Mouse (Mus musculus): ENCODE results near the gene Prap1.

The Prap1 gene

GRCm38 (mm10) chr7:140092924-140093528, at the start of gene Prap1:
Gene Prap1, plus strand, starts transcription at chr7:140093395.
- no peak for DNase-seq (ENCODE audit: low spot score)

- DNase-seq (ENCODE audit: low spot score): no peak
Observed at GRCm38 (mm10) chr7:140045546-140045945, 47.6 kb upstream of the Prap1 start.

DNA sequence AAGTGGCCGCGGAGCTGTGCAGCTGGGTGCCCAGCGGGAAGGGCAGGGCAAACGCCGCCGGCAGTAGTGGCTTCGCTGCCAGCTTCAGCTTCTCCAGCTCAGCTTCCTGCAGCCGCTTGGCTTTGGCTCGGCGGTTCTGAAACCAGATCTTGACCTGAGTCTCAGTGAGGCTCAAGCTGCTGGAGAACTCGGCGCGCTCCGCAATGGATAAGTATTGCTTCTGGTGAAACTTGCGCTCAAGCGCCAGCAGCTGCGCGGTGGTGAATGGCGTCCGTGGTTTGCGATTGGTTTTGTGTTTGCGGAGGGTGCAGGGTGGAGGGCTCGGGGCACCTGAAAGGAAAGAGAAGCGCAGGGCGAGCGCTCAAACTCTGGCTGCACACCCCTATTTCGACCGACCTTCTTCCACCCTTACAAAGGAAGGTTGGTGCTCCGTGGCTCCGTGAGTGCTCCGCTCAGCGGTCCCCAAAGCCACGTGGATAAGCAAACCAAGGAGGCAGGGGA, 45.3 kb upstream of the Prap1 start:
- DNase-seq (ENCODE audit: low spot score): no peak

DNA sequence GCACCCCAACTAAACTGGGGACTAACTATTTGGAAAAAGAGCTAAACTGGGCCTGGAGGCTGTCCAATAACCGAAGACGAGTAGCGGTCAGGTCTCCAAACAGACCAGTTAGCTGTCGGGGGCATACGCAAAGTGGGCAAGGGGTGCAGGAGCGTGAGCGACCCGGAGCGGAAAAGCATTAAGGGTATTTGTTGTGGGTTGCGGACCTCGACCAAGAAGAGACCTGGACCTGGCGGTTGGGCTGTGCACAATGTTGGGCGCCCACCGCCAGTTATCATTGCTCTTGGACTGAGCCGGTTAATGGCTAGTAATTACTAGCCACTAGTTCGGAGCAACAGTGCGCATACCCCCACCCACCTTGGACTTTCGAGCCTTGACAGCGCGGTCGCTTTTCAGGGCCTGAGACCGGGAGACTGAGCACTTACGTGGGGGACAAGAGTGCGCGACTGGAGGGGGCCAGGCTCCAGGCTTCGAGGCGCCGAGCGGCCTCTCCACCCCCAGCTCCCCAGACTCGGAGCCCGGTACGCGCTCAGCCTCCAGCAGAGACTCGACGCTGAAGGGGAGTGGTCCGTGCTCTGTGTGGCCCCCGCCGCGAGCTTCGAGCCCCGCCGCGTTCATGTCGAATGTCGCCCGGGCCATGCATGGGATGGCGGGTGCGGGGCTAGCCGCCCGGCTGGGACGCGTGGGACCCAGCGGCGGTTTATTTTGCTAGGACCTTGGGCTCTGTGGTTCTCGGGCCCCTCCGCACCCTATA, 44.7 kb upstream of the Prap1 start, which contains the start of gene Msx3:
Msx3 (minus strand) TSS at position 729 of the 754 bp plus-strand sequence.
- no peak for DNase-seq (ENCODE audit: low spot score)

GRCm38 (mm10) chr7:140049115-140049689, 44.0 kb upstream of the Prap1 start:
- no peak for DNase-seq (ENCODE audit: low spot score)

DNA sequence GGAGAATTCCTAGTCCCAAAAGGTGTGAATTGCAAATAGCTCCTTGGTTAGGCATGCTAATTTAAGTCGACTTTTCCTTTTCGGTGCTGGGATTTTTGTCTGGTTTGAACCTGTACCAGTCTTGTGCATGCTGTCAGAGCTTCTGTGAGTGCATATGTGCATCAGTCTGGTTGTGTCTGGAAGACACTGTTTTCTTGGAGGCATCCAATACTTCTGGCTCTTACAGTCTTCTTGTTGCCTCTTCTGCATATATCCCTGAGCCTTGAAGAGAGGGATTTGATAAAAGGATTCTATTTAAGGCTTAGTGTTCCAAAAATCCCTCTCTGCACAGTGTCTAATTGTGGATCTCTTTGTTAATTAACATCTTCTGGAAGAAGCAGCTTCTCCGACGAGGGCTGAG, 39.1 kb upstream of the Prap1 start:
- no peak for DNase-seq (ENCODE audit: low spot score)

- no peak for DNase-seq (ENCODE audit: low spot score)
Observed at GRCm38 (mm10) chr7:140057413-140058407, 35.5 kb upstream of the Prap1 start.

DNA sequence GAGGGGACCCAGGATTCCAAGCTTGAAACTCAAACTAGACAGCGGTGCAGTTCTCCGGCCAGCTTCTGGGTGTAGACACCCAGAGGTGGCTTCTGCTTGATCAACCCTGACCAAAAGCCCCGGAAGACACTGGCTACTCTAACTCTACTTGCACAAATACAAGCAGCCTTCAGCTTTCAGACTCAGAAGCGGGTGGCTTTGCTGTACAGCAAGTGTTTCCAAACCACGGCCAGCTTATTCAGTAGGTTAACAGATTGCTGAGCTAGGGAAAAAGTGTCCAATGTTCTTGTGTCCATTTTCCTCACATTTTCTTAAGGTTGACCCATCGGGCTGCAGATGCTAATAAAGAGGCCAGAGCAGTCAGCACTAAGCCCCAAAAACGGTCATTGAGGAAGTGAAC, 34.7 kb upstream of the Prap1 start:
- DNase-seq (ENCODE audit: low spot score): no peak

GRCm38 (mm10) chr7:140059601-140060000, 33.6 kb upstream of the Prap1 start:
- no peak for DNase-seq (ENCODE audit: low spot score)

DNA sequence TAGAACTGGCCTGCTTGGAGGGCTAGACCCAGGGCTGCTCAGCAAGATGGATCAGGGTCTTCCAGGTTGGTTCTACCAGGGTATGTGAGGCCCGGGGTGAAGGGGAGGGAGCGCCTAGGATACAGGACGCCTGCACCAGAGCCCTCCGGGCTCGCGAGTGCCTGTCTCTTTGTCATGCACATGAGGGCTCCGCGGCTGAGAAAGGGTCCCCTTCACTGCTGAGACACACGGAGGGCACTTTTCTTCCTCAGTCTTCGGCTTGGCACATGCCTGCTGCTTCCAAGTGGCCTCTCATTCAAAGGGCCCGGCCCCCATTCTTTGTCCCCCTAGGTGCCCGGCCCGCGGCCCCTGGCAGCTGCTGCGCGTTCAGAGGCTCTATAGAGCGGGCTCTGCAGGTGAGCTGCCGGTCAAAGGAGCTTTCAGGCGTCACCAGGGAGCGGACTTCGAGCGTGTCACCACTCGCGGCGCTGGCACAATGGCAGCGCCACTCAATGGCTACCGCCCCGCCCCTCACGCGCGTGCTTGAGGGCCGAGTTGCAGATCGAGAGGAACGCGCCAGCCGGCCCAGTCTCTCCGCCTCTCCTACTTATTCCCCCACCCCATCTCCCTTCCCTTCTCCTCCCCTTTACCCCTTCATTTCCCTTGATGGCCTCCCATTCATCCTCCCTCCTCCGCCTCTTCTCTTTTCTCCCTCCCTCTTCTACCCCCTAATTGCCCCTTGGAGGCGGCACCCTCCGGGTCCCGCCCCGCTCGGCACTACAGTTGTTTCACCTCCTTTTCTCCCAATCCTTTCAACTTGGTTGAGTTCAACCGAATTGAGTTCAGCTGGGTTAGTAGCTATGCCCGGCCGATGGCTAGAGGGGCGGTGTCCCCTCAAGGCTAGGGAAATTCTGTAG, 32.0 kb upstream of the Prap1 start:
- DNase-seq (ENCODE audit: low spot score): no peak

- DNase-seq (ENCODE audit: low spot score): no peak
Observed at GRCm38 (mm10) chr7:140061832-140062130, 31.4 kb upstream of the Prap1 start.

DNA sequence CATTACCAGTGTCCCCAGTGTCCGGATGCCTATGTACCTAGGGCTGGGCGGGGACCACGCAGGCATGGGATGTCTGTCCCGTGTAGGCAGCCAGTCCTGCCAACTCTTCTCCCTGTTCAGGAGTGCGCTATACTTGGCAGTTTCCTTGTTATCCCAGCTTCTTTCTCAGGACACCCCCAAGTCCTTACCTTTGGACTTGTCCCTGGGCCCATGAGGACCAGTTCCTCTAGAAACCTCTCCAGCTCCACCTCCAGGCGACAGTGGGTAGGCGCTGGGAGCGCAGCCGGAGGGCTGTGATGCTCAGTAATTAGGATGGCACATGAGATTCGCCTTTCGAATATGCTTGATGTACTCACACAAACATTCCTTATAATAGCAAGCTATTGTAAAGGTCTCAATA, 30.9 kb upstream of the Prap1 start:
- no peak for DNase-seq (ENCODE audit: low spot score)

DNA sequence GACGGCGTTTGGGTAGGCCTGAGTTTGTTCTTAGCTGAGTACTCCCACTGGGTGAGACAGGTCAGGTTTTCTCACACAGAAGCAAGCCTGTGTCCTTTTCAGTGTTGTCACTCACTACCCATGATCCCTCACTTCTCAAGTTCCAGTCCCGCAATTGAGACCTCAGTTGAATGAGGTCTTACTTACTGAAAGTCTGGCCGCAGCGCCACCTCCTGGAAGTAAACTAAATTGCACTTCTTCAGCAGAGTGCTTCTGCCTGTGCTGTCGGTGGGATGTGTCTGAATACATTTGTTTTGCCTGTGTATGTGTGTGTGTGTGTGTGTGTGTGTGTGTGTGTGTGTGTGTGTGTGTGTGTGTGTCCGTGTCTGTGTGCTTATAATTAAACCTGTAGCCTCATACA, 30.1 kb upstream of the Prap1 start:
- peak; percentile 62 for DNase-seq (ENCODE audit: low spot score)

- no peak for DNase-seq (ENCODE audit: low spot score)
Observed at GRCm38 (mm10) chr7:140067397-140067796, 25.8 kb upstream of the Prap1 start.

- DNase-seq (ENCODE audit: low spot score): no peak
Observed at GRCm38 (mm10) chr7:140070042-140070711, 23.0 kb upstream of the Prap1 start.

DNA sequence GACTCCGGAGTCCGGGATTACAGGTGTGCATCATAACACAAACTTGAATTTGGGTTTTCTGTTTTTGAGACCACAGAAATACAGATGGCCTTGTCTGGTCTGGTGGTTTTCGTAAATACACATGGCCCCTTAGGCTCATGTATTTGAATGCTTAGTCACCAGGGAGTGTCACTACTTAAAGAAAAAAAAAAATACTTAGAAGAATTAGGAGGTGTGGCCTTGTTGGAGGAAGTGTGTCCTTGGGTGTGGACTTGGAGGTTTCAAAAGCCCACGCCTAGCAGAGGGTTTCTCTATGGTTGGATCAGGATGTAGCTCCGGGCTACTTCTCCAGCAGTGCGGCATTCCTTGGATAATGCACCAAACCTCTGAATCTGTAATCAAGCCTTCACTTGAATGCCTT, 15.5 kb upstream of the Prap1 start:
- no peak for DNase-seq (ENCODE audit: low spot score)

- DNase-seq (ENCODE audit: low spot score): peak; percentile 67
Observed at GRCm38 (mm10) chr7:140078711-140079110, 14.5 kb upstream of the Prap1 start.

DNA sequence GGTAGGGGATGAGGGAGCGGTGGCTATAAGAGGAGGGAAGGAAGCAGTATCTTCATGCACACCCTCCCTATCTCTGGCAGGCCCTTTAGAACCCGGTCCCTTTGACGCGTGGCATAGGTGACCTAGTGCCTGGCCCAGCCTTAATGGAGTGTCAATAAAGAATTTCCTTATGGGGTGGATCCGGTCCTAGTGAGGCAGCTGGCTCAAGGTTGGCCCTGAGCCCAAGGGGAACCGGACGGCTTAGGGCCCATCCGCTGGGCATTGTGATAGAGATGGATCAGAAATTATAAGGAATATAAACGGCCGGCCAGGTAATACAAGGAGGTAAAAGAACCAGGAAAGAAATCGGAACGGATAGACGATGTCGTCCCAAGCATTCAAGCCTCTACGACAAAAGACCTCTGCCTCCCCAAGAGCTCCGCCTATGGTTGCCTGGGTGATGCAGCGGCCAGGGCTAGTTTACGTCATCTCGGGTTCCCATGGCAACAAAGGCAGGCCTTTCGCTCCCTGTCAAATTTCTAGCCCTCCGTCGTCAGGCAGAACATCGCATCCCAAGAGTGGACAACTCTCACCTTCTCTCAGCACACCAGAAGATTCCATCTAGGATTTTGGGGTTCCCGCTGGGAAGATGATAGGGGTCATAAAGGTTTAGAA, 12.6 kb upstream of the Prap1 start:
- peak; percentile 26 for DNase-seq (ENCODE audit: low spot score)

- no peak for DNase-seq (ENCODE audit: low spot score)
Observed at GRCm38 (mm10) chr7:140081408-140082241, 11.6 kb upstream of the Prap1 start.
